Mouse (Mus musculus) bone marrow, adult 2 months (tissue): ENCODE measurements around the gene Crot.

ENCODE experiments used
- CTCF ChIP-seq: fragments of 200-500 bp; IDR thresholded peaks from 2 replicates; pipeline ENCODE4 v1.5.1; 2011; ENCODE audit warnings: low read length, control low read depth; ENCODE audit not compliant: control insufficient read depth, insufficient read depth
- POLR2A ChIP-seq: fragments of 200-500 bp; IDR thresholded peaks from 2 replicates; pipeline ENCODE4 v1.6.1; 2011; ENCODE audit warnings: low read depth, mild to moderate bottlenecking, control low read depth, low read length, borderline replicate concordance; ENCODE audit not compliant: control insufficient read depth

GRCm38 (mm10) chr5:9043582-9044267 lies 46.6 kb upstream of the Crot start:
- TF ChIP-seq POLR2A (no peak), CTCF (no peak)
